Mouse (Mus musculus): ENCODE results near the gene Hadha. TPM values are rescaled to one million over a fixed set of nuclear protein-coding genes. Genes with fewer than 3 reads are reported as not detected.

Gene Hadha
- total RNA-seq, 2 experiments from 2014 or later: 527 to 755 TPM

GRCm38 (mm10) chr5:30155395-30155792, 432 bp upstream of the Hadha start:
- peak; percentile 36 to 40 for DNase-seq (ENCODE audit: low spot score in 2 of 2)

GRCm38 (mm10) chr5:30154013-30154412, 949 bp downstream of the Hadha start:
- DNase-seq (ENCODE audit: low spot score in 2 of 2): no peak

- no peak for DNase-seq (ENCODE audit: low spot score in 2 of 2)
Observed at GRCm38 (mm10) chr5:30153222-30153621, 1.7 kb downstream of the Hadha start.

- no peak for DNase-seq (ENCODE audit: low spot score in 2 of 2)
Observed at GRCm38 (mm10) chr5:30152413-30152812, 2.5 kb downstream of the Hadha start.

- no peak for DNase-seq (ENCODE audit: low spot score in 2 of 2)
Observed at GRCm38 (mm10) chr5:30152007-30152406, 3.0 kb downstream of the Hadha start.

GRCm38 (mm10) chr5:30148133-30148920, 6.6 kb downstream of the Hadha start:
- no peak for DNase-seq (ENCODE audit: low spot score in 2 of 2)

- no peak for DNase-seq (ENCODE audit: low spot score in 2 of 2)
Observed at GRCm38 (mm10) chr5:30146526-30146925, 8.4 kb downstream of the Hadha start.

- no peak for DNase-seq (ENCODE audit: low spot score in 2 of 2)
Observed at GRCm38 (mm10) chr5:30138193-30138592, 16.8 kb downstream of the Hadha start.

- DNase-seq (ENCODE audit: low spot score in 2 of 2): no peak
Observed at GRCm38 (mm10) chr5:30137271-30137670, 17.7 kb downstream of the Hadha start.

GRCm38 (mm10) chr5:30135711-30136231, 19.2 kb downstream of the Hadha start:
- DNase-seq (ENCODE audit: low spot score in 2 of 2): no peak

- no peak for DNase-seq (ENCODE audit: low spot score in 2 of 2)
Observed at GRCm38 (mm10) chr5:30132173-30132572, 22.8 kb downstream of the Hadha start.

GRCm38 (mm10) chr5:30131246-30131645, 23.7 kb downstream of the Hadha start:
- no peak for DNase-seq (ENCODE audit: low spot score in 2 of 2)

GRCm38 (mm10) chr5:30128680-30129079, 26.3 kb downstream of the Hadha start:
- DNase-seq (ENCODE audit: low spot score in 2 of 2): no peak

- no peak for DNase-seq (ENCODE audit: low spot score in 2 of 2)
Observed at GRCm38 (mm10) chr5:30127921-30128597, 26.9 kb downstream of the Hadha start.

- DNase-seq (ENCODE audit: low spot score in 2 of 2): no peak
Observed at GRCm38 (mm10) chr5:30126756-30127155, 28.2 kb downstream of the Hadha start.

- no peak for DNase-seq (ENCODE audit: low spot score in 2 of 2)
Observed at GRCm38 (mm10) chr5:30125587-30125986, 29.4 kb downstream of the Hadha start.

GRCm38 (mm10) chr5:30122481-30122880, 32.5 kb downstream of the Hadha start:
- no peak for DNase-seq (ENCODE audit: low spot score in 2 of 2)

GRCm38 (mm10) chr5:30120106-30120505, 34.9 kb downstream of the Hadha start:
- no peak for DNase-seq (ENCODE audit: low spot score in 2 of 2)

- DNase-seq (ENCODE audit: low spot score in 2 of 2): no peak
Observed at GRCm38 (mm10) chr5:30119163-30119562, 35.8 kb downstream of the Hadha start.

GRCm38 (mm10) chr5:30118018-30118417, 36.9 kb downstream of the Hadha start:
- no peak for DNase-seq (ENCODE audit: low spot score in 2 of 2)

GRCm38 (mm10) chr5:30115718-30116117, 39.2 kb downstream of the Hadha start:
- no peak for DNase-seq (ENCODE audit: low spot score in 2 of 2)

- no peak for DNase-seq (ENCODE audit: low spot score in 2 of 2)
Observed at GRCm38 (mm10) chr5:30114761-30115140, 40.2 kb downstream of the Hadha start.

Data from adrenal gland, adult 18-20 months (tissue).